Mouse (Mus musculus) hematopoietic stem cell, adult 5-6 weeks (primary cell): ENCODE data around the gene Sgpp2. TPM values are rescaled to one million over a fixed set of nuclear protein-coding genes. Genes with fewer than 3 reads are reported as not detected.

Experiments used
- ATAC-seq, 2 experiments: fragments of 125-278 bp in 1 of 2; replicated peaks in 1 of 2; 2 replicates each; pipeline ENCODE4 v1.8.0; 2016 to 2017; ENCODE audit warnings: inconsistent platforms in 2 of 2, mild to moderate bottlenecking in 2 of 2, moderate number of reproducible peaks in 2 of 2, low read depth in 1 of 2, moderate TSS enrichment in 1 of 2; ENCODE audit not compliant: low FRiP score in 2 of 2, poor library complexity in 2 of 2, severe bottlenecking in 2 of 2, insufficient read depth in 1 of 2, low TSS enrichment in 1 of 2
- total RNA-seq: library from RNA; stranded (forward); fragments of 172-1452, 232-1000 nt; gene quantifications from 2 replicates; pipeline ENCODE4 v1.2.3, GENCODE M21; 2017

Gene Sgpp2
- total RNA-seq, 1 experiment from 2014 or later: 0.15 TPM

DNA sequence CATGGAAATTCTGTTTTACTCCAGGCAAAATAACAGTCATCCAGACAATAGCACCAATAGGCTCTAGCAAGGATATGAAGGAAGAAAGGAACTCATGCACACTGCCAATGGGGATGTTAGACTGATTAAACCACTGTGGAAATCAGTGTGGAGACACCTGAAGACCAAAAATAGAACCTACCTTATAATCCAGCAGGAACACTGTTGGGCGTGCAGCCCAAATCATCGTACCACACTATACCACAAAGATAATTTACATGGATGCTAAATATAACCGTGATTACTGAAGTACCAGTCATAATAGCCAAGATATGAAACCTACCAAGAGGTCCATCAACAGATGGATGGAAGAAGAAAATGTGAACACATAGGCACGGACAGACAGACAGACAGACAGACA lies 18.5 kb downstream of the Sgpp2 start:
- no peak for ATAC-seq

DNA sequence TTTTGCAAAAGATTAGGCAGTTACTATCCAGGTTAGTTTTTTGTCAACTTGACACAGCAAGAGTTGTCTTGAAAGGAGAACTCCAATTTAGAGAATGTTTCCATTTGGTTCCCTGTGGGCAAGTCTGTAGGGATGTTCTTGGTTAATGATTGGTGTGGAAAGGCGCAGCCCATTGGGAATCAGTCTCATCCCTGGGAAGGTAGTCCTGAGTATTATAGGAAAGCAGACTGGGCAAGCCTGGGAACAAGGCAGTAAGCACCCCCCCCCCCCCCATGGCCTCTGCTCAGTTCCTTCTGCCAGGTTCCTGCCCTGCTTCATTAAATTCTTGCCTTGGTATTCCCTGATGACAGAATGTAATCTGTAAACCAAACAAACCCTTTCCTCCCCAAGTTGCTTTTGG lies 19.7 kb downstream of the Sgpp2 start:
- no peak for ATAC-seq

DNA sequence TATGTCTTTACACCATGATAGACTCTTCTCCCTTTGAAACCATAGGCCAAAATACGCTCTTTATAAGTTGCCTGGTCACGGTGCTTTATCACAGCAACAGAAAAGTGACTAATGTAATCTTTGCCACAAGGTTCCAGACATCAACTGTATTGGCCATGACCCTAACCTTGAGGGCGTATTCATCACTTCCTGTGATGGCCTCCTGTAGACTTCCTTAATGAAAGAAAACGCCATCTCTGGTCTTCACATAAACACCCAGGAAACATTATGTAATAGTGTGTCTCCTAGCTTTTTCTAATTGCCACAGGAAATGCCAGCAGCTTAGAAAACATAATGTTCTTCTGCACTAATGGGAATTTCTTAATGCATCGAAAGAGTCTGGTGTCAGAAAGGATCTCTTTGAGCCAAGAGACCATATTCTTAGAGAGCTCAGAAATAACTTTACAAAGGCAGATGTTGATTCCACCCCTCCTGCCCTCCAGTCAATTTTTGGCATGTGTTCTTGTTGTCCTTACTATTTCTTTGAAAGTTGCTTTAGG lies 20.5 kb downstream of the Sgpp2 start:
- no peak for ATAC-seq

DNA sequence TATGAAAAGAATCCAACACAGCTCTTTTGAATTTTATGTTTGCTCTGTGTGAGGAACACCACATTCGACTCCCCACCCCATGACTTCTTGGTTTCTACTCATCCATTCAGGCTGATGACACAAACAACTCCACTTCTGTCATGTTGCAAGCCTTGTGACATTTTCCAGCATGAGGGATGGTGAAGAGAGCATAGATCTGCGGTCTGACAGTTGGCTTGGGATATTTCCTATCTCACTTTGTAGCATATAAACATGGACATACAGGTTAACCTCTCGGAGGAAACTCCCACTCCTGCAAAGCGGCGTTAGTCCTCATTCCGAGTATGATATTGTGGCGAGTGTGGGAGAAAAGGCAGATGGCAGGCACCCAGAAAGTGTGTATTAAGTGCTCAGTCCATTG lies 27.6 kb downstream of the Sgpp2 start:
- no peak for ATAC-seq

DNA sequence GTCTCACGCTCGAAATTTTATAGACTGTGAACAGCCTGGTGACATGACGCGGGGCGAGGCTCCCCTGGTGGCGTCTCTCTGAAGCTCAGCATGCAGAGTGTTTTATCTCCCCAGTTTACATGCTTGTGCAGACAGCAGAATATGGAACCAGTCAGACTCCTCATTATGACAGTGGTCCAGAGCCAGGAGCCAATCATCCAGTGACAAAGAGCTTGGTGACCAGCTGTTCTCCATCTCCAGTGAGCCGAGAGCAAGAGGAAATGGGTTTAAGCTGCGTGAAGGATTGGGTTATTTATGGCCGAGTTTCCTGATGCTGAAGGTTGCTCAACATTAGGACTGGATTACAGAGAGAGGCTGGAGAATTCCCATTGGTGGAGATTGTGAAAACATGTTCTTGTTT lies 28.1 kb downstream of the Sgpp2 start:
- no peak for ATAC-seq

DNA sequence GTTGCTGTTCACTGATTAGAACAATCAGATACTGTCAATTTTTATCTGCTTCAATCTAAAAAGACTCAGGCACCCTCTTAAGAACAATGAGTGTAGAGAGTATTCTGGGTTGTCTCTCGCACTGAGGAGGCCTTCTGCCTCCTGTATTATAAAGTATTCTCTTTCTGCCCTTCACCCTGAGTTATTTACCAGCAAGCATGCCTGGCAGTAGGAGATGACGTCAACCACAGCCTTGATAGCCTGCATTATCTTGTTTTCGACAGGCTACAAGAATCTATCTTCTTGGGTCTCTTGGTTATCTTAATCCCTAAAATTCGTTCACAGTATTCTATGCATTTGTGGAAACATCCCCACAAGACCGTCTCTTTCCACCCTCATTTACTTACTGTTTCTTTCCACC lies 29.8 kb downstream of the Sgpp2 start:
- ATAC-seq: no peak

DNA sequence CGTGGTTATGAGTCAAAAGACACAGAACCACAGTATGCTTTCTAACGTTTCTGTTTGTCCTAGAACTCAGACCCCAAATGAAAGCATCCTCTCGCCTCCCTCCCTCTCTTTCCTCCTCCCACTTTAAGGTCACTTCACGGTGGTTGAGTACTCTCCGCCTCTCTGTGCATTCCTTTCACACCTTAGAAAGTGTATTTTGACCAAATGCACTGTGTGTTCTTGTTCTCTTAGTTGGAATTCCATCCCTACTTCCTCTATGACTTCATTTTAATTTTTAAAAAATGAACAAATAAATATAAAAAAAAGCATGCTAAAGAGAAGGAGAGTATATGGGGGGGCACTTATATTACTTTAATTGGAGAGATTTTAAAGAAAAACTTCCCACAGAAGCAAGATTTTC lies 30.4 kb downstream of the Sgpp2 start:
- no peak for ATAC-seq

DNA sequence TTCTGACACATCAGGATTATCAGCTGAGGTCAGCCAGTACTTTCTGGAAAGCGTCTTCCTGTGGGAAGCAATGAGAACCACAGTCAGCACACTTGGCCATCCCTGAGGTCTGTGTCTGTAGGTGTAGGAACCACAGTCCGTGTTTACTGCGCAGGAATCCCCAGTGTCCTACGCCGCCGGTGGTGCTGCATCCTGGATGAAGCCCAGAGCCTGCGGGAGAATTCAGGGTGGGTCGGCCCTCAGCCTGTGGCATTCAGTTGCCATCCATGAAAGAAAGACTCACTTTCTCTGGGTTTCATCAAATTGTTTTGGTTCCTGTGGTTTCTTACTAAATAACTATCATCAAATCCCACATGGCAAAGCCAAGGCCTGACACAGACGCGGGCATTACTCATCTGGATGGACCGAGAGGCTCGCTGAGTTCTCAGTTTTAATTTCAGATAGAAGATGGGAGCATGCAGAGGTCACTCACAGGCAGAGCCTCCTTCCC lies 37.2 kb downstream of the Sgpp2 start:
- ATAC-seq: no peak

DNA sequence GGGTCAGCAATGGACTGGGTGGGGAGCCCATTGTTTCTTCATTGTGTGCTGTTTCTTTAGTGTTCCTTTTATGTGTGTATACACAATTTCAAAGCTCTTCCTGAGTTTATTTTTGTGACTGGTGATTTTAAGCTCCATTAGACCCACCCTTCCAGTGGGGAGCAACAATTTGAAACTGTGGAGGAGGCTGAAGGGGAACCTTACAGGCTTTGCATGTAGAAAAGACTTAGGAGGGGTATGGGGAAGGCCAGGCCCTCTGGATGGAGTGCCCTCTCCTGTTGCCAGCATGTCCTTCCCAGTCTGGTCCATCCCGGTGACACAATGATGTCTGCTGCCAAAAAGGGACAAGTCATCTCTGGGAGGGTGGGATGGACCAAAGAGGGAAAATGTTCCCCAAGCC lies 39.1 kb downstream of the Sgpp2 start:
- no peak for ATAC-seq

DNA sequence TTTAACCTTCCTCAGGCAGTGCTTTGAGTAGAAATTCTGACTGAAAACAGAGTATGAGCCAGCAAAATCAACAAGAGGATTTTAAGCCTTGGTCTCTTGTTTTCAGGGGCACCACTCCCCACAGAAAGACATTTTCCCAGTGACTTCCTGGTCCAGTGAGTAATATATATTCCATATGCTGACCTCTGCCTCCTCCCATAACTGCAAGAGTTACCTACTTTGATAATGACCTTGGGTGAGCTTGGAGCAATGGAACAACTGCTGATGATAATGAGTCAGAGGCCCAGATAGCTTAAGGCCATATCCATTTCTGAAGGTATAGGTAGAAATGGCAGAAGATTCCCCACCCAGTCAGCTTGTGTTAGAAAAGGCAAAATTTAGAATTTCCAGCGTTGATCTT lies 43.1 kb downstream of the Sgpp2 start:
- ATAC-seq: no peak

DNA sequence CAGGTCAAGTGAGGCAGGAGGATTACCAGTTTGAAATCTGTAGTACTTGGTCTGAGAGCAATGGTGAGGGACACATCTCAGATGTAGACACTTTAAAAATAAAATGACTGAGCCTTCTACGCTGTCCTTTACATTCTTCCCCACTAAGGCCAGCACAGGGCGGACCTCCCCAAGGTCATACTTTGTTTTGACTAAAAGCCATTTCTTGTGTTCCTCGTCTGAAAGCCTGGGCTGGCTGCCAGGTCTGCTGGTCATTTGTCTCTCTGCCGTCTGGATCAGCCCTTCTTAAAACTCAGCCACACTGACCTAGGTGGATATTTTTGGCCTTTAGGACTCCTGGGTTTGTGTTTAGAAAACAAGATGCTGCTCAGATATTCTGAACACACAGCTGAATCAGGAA lies 45.0 kb downstream of the Sgpp2 start:
- ATAC-seq: no peak

DNA sequence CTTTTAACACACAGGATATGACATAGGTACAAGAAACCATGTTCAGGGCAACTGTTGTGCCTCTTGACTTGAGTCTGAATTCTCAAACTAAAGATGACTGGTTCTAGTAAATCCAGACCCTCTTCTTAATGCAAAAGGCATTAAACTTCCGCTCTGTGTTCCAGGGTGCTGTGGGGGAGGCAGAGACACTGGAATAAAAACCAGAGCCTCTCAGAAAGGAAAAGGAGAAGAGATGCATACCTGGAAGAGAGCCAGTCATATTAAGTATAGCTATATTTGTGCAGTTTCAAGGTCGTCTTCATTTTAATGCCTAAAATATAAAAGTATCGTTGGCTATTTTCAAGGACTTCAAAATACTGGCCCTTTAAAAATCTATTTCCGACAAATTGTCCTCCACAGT lies 47.3 kb downstream of the Sgpp2 start:
- no peak for ATAC-seq

DNA sequence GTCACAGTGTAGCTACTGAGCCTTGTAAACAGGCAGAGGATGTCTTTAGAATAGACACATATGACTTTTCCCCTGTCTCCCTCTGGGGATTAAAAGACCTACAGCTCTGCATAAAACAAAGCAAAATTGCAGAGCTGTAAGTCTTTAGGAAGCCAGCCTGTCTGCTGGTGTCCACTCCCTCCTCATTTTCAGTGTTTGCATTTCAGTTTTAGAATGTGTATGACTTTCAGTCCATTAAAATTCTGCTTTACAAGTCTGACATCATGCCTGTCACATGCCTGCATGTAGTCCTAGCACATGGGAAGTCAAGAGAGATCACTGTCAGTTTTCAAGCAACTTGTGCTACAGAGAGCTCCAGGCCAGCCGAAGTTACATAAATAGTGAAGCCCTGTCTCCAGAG lies 47.7 kb downstream of the Sgpp2 start:
- ATAC-seq: no peak

DNA sequence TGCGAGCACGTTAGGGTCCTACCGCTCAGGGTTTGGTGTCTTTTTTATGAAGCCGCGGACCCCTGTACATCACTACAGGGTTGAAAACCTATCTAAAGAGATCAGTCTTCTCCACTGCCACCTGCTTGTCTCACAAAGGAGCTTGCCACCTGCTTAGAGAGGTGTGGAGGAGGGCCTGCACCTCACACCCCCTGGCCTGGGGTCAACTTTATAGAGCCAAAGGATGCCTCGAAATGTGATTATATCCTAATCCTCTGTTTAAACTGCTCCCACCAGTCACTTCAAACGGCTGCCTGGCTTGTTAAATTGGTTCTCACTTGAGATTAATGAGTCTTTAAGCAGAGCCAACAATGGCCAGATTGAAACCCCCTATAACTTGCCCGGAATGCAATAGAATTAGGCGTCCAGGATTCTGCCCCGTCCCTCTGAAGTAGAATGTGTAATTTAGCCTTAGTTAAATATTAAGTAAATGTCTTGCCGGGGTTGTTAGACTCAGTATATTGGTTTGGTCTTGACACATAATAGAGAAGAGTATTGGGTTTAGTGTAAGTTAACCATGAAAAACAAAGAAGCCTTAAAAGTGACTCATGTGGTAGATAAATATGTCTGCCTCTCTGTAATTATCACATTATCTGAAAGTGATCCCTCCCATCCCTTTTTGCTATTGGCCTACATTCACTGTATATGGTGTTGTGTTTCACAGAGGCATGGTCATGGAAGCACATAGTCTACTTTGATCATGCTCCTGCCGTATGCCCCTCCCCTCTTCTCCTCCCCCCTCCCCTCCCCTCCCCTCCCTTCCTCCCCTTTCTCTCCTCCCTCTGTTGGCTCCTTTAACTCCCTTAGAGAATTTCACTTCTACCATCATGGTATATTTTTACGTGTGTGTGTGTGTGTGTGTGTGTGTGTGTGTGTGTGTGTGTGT lies 54.1 kb downstream of the Sgpp2 start:
- ATAC-seq: no peak

DNA sequence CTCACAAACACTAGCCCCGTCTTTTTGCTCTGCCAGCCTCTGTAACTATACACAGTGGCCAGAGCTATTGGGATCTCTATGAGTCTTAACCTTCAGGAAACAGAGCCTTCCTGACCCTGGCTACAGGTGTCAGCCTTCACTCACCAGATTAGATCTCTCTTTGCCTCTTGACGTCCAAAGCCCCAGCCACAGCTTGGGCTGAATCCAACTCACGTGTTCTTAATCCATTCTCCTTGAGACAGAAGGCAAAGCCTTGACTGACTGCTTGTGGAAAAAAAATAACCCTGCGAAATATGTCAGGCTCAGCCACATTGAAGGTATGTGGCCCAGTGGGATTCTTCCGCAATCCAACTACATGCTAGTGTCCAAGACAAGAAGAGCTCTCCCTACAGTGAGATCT lies 57.7 kb downstream of the Sgpp2 start:
- no peak for ATAC-seq

DNA sequence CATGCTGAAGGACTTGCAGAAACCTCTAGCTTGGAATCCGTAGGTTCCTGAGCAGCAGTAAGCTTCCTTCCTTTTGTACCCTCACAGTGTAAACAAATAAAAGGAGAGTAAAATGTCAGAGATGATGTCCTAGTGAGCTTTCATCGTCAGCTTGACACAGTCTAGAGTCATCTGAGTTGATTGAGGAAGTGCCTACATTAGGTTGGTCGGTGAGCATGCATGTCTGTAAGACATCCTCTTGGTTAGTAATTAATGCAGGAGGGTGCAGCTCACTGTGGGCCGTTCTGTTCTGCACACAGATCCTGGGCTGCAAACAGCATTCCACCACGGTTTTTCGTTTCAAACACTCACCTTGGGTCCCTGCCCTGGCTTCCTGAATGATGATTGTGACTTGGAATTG lies 60.0 kb downstream of the Sgpp2 start:
- no peak for ATAC-seq

DNA sequence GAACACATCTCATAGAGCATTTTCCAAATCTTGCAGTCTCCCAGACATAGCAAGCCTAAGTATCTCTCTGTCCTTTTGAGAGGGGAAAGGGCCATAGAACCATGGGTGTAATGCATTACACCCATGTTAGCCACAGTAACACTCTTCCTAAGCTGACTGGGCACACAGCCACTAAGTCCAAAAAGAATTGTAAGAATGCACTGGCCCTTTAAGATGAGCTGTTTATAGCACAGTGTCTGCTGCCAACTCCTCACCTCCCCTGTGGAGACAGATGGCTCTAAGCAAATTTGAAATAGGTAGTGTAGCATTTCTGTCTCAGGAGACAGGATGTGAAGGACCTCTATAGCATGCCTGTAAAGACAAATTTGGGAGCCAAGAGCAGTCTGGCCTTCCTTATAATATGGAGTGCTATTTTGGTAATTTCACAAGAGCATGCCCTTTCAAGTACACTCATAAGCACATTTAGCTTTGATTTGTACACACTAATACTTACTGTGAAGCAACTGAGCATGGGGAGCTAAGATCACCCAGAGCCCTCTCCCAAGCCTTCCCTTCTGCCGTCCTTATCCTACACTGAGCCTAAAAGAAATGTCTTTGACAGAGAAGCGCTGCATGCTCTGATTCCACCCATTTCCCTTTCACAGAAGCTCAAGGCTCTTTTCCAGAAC lies 61.6 kb downstream of the Sgpp2 start:
- ATAC-seq: no peak

DNA sequence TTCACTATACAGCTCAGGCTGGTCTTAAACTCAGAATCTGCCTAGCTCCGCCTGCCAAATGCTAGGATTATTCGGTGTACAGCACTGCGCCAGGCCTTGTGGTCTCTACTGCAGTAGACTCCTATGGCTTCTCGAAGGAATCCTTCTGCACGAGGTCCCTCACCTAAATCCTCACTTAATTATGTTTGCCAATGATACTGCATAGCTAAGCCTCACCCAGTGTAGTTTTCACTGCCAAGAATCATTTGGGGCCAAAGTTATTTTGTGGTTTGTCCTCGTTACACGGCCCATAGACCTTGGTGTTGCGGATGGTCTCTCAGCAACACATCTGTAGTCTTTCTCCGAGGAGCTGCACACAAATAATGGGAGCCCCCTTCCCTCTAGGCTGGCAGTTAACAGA lies 62.2 kb downstream of the Sgpp2 start:
- ATAC-seq: no peak
